Mouse (Mus musculus) lung, adult 18-20 months (tissue): ENCODE measurements around the gene Kif5c.

Source experiments
- DNase-seq, 2 experiments: peaks; one replicate each; pipeline ENCODE4 v3.0.0; 2022; ENCODE audit warnings: mixed read lengths in 2 of 2

The Kif5c gene

GRCm38 (mm10) chr2:49672501-49672874 lies 53.4 kb downstream of the Kif5c start:
- no peak for DNase-seq

GRCm38 (mm10) chr2:49676020-49676419 lies 56.9 kb downstream of the Kif5c start:
- no peak for DNase-seq

DNA sequence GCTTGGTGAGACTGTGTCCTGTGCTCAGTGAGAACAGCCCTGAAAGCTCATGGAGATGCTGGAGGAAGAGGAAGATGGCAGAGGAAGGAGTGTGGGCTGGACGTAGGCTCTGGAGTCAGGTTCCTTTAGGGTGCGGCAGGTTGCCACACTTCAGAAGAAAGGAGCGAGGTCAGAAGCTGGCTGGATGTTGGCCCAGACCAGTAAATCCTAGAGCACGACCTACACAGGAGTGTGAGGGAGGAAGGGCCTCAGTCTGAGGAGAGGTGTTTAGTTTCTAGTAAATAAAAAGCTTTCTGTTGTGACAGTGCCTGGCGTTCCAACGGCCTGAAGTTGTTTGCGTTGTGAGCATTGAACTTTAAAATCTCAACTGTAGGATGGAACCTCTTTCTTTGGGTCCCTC lies 59.3 kb downstream of the Kif5c start:
- DNase-seq: no peak

DNA sequence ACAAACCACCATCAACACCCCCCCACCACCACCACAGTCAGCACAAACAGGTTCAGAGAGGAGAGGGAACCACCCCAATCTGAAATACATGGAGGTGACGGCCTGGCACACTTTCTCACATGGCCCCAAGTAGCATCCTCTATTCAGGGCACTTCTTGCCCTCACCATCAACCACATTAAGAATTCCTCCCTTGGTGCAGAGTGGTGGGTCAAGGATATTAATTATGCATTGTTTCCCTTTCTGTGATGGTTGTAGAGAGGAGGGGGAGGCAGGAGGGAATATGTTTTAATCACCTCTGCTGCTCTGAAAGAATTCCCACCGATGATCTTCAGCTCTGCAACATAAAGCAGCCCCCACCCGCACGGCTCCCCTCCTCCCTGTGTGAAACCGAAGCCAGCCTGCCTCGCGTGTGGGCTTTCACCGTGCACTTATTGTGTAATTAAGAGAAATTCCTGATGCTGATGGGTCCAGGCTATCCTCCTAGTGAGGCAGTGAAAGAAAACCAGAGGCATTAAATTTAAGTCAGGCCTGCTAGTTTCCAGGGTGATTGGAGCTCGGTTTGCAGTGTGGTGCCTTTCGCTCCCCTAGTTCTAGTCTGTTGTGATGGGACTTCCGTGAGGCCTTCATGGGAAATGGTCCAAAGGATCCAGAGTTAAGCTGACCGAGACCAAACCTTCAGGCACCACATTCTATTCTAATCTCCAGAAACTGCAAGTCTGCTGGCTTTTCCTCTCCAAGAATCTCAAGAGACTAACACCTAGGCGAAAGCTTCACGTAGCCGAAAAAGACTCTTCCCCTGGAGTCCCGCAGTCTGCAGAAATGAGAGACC lies 60.3 kb downstream of the Kif5c start:
- no peak for DNase-seq

GRCm38 (mm10) chr2:49682754-49683153 lies 63.7 kb downstream of the Kif5c start:
- no peak for DNase-seq

DNA sequence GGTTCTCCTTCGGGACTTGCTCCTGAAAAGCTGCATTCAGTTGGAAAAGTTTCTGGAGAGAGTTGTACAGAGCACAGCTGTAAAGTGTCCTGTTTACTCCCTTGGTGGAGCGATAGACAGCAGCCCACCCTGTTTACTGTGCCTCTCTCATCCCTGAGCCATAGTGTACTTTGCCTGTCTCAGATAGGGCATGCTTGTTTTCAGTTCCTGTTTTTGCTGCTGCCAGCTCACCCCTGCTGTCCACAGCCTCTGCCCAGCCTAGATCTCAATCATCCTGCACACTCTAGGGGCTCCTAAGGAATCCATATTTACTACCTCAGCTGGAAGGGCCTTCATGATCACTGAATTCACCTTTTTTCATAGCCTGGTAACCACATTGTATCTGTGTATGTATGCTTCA lies 65.7 kb downstream of the Kif5c start:
- DNase-seq: no peak

GRCm38 (mm10) chr2:49690421-49690826 lies 71.3 kb downstream of the Kif5c start:
- DNase-seq: no peak

GRCm38 (mm10) chr2:49691441-49691840 lies 72.3 kb downstream of the Kif5c start:
- DNase-seq: no peak

- DNase-seq: no peak
Measured at GRCm38 (mm10) chr2:49694727-49695126, 75.6 kb downstream of the Kif5c start.

DNA sequence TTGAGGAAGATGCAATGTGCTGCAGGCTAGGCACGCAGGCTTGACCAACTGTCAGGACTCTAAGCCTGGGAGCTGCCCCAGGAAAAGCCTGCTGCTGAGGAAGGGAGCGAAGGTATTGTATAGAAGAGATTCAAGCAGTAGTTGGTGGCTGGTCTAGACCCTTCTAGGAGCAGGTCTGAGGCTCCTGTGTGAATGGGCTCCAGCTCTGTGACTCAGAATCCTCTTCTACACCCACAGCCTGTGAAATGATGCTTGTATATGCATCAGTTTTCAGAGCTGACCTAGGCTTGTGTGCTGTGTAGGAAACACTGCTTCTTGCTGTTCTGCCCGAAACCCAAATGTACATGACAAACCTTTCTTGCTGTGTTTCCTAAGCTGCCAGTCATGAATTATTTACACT lies 76.4 kb downstream of the Kif5c start:
- no peak for DNase-seq

DNA sequence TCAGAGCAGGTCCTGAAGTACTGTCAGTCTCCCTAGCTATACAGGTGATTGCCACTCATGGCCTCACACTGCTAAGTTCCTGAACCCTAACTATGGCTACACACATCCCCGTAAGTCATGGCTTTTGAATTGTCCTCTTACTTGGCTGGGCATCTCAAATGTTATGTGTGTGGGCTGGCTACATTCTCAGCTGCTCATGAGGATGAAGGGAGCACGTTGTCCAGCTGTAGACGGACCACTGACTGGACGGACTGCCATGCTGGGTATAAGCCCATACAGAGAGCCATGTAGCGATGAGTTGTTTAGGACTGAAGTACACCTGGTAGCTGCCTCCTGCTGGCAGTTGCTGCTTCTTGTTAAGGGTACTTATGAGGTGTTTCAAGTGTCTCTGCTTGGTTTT lies 79.8 kb downstream of the Kif5c start:
- DNase-seq: no peak

GRCm38 (mm10) chr2:49700176-49700971 lies 81.3 kb downstream of the Kif5c start:
- DNase-seq: no peak

GRCm38 (mm10) chr2:49710223-49710622 lies 91.1 kb downstream of the Kif5c start:
- no peak for DNase-seq

GRCm38 (mm10) chr2:49711693-49712092 lies 92.6 kb downstream of the Kif5c start:
- no peak for DNase-seq

DNA sequence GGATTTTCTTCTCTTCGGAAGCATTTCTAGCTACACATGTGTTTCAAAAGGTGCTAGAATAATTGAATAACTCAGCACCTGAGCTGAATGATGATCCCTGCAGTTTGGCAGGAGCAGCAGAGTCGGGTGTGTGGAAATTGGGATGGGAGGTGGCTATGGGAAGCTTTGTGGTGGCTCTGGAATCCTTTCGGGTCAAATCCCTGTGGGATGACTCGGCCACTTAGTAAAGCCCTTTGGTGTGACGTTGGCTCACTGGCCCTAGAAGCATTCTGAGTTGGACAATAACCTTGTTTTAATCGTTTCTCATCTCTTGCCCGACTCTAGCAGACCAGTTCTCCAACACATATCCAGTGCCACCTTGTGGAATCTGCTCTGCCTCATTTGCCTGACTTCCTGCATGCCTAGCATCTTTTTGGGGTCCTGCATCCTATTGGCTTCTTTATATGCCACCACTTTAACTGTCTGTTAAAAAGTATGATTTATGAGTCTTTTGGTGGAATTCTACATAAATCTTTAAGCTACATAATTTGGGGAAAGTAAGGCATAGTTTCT lies 93.3 kb downstream of the Kif5c start:
- no peak for DNase-seq

GRCm38 (mm10) chr2:49716490-49716889 lies 97.4 kb downstream of the Kif5c start:
- no peak for DNase-seq

DNA sequence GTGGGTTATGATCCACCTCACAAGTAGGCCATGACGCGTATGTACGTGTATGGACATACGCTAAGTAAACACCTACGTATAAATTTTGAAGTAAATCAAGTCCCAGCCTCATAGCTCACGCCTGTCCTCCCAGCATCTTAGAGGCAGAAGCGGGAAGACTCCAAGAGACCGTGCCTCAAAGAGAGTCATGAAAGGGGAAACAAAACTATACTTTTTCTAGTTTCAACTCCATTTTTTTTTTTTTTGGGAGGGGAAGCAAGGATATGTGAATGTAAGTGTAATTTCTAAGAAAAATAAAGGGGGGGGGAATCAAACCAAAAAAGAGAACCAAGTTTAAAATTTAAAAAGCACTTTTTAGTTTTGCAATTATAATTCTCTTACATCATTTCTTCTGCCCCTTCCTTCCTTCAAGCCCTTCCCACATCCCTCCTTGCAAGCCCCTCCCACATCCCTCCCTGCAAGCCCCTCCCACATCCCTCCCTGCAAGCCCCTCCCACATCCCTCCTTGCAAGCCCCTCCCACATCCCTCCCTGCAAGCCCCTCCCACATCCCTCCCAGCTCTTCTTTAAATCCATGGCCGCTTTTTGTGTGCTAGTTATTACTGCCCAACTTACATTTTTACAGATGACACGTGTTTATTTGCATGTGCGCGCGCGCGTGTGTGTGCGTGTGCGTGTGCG lies 98.5 kb downstream of the Kif5c start:
- DNase-seq: no peak

DNA sequence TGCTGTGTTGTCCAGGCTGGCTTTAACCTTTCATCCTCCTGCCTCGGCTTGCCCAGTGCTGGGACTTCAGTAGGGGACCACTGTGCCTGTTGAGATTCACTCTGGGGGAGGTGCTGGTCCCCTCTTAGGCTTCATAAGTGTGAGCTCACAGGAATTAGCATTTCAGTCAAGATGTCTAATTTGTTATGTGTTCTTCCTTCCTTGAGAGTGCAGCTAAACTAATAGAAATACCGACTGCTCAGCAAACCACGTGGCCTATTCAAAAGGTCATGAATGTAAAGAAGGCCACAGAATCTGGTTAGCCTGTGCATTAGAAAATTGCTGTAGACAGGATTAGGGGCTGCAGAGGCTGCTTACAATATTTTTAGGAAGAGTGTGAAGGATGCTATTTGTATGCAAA lies 99.4 kb downstream of the Kif5c start:
- DNase-seq: no peak

DNA sequence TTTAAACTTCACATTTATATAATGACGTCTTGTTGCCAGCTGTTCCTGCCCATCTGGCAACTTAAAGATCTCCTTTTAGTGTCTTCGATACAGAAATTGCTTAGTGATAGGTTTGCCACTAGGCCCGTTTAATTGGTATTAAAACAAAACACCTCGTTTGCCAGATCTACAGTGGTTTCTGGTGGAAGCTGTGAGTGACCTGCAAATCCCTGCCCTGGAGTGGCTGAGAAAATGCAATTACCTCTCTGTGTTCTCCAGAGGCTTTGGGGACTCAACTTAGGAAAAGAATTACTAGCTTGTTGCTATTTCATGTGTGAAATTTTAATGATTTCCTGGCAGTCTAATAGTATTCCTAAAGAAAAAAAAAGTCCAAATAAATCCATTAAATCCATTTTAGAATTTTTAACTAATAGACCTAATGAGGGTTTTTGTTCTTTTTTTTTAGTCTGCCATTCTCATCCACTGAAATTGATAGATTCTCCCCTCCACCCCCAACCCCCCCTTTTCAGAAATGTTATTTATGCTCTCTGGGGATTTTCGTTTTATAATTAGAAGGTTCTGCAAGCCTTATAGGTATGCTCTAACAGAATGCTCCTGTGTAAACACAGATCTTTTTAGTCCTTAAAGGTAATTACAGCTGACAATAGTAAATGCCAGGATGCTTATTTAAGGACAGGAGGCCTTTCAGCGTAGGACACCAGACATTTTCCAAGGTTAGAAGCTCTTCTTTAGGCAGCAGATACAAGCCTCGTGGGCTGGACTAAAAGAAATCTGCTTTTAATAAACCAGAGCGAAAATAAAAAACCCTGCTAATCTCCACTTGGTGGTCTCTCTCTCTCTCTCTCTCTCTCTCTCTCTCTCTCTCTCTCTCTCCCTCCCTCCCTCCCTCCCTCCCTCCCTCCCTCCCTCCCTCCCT lies 100.1 kb downstream of the Kif5c start:
- DNase-seq: no peak

- no peak for DNase-seq
Measured at GRCm38 (mm10) chr2:49719854-49720253, 100.8 kb downstream of the Kif5c start.

- no peak for DNase-seq
Measured at GRCm38 (mm10) chr2:49720343-49720742, 101.2 kb downstream of the Kif5c start.

- no peak for DNase-seq
Measured at GRCm38 (mm10) chr2:49722331-49722730, 103.2 kb downstream of the Kif5c start.
